Mouse (Mus musculus) embryonic facial prominence, embryonic 10.5 days (tissue): ENCODE measurements around the gene Elmo1. TPM values are rescaled to one million over a fixed set of nuclear protein-coding genes. Genes with fewer than 3 reads are reported as not detected.
A peak's percentile ranks its signal among the peaks of the same experiment; 100 is the strongest.

Source experiments
- DNase-seq: peaks from one replicate; pipeline ENCODE4 v3.0.0-alpha.2; 2017; ENCODE audit warnings: low spot score
- H3K27ac ChIP-seq: fragments of 300-500 bp; sonication (generic); replicated peaks from 2 replicates; pipeline ENCODE4 v1.5.1; 2016; ENCODE audit warnings: mild to moderate bottlenecking
- H3K27me3 ChIP-seq: fragments of 300-500 bp; sonication (generic); replicated peaks from 2 replicates; pipeline ENCODE4 v1.6.1; 2016; ENCODE audit warnings: low read depth, mild to moderate bottlenecking; ENCODE audit not compliant: poor library complexity, severe bottlenecking
- H3K36me3 ChIP-seq: fragments of 300-500 bp; sonication (generic); replicated peaks from 2 replicates; pipeline ENCODE4 v1.6.1; 2016; ENCODE audit warnings: mild to moderate bottlenecking, moderate library complexity
- H3K4me1 ChIP-seq: fragments of 300-500 bp; sonication (generic); 2 replicates; pipeline ENCODE4 v1.6.1; 2016
- H3K4me3 ChIP-seq: fragments of 300-500 bp; sonication (generic); 2 replicates; pipeline ENCODE4 v1.5.1; 2016; ENCODE audit warnings: mild to moderate bottlenecking, moderate library complexity
- H3K9me3 ChIP-seq: fragments of 300-500 bp; sonication (generic); 2 replicates; pipeline ENCODE4 v1.6.1; 2016; ENCODE audit warnings: mild to moderate bottlenecking
- WGBS: fragments of 180-500 bp; shearing (Covaris S2); methylation state at CpG from one replicate; pipeline ENCODE4 v1.1.7; 2016; 5-methylcytosine and 5-hydroxymethylcytosine counted together
- polyA plus RNA-seq: library from polyadenylated mRNA; unstranded; fragments of >200 nt; fragmentation: Nextera tagmentation; extraction: Ambion mirVana; gene quantifications from 2 replicates; pipeline ENCODE4 v1.2.1, GENCODE M21; 2016

Gene Elmo1
- polyA plus RNA-seq, 1 experiment from 2014 or later: 9.0 TPM

DNA sequence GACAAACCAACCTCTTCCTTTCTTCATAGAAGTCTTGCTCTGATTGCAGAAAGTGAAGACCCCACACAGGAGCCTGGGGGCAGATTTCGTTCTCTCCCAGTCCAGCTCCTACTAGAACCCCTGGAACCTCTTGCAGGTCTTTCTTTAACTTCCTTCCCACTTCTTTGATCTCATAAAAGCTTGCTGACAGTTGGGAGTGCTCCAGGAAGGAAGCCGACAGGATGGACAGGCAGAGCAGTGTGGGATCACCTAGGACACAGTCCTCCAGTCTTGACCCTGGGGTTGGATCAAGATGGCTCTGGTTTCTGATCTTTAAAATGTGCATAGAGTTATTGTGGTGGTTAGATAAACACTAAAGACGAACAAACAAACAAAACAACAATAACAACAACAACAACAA is 147.8 kb downstream of the Elmo1 start:
- H3K9me3 ChIP-seq: no peaks in the 10 kb centered on the region
- H3K27ac ChIP-seq: no peak overlapping the region
- H3K36me3 ChIP-seq: no peaks in the 10 kb centered on the region
- no peak overlapping the region for H3K4me3 ChIP-seq
- no peaks in the 10 kb centered on the region for H3K27me3 ChIP-seq
- H3K4me1 ChIP-seq: peaks cover 6% of the 10 kb centered on the region; the same call in 1 of the 2 replicates
- 60% methylated on average over 3 of the region's 3 CpGs for WGBS
- DNase-seq: no peak

DNA sequence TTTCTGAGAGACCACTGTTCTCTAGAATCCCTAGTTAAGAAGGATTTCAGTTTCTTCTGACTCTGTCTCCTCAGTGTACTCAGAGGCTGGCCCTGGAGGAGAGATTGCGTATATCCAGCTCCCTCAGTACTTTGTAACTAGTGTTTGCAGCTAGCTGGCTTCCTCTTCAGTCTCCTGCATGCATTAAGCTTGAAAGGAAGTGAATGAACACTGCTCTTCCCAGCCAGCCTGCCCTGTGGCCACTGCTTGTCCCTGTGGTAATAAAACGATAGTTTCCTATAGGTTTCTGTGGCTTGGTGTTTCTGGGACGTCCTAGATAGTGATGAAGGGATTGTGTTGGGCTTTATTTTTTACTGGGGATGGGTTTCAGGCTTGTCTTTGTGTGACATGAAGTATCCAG is 148.3 kb downstream of the Elmo1 start:
- H3K27ac ChIP-seq: no peak overlapping the region
- no peaks in the 10 kb centered on the region for H3K36me3 ChIP-seq
- no peaks in the 10 kb centered on the region for H3K27me3 ChIP-seq
- H3K4me1 ChIP-seq: peaks cover 6% of the 10 kb centered on the region; the same call in 1 of the 2 replicates
- no peaks in the 10 kb centered on the region for H3K9me3 ChIP-seq
- 77% methylated on average over 3 of the region's 3 CpGs for WGBS
- no peak for DNase-seq
- no peak overlapping the region for H3K4me3 ChIP-seq

DNA sequence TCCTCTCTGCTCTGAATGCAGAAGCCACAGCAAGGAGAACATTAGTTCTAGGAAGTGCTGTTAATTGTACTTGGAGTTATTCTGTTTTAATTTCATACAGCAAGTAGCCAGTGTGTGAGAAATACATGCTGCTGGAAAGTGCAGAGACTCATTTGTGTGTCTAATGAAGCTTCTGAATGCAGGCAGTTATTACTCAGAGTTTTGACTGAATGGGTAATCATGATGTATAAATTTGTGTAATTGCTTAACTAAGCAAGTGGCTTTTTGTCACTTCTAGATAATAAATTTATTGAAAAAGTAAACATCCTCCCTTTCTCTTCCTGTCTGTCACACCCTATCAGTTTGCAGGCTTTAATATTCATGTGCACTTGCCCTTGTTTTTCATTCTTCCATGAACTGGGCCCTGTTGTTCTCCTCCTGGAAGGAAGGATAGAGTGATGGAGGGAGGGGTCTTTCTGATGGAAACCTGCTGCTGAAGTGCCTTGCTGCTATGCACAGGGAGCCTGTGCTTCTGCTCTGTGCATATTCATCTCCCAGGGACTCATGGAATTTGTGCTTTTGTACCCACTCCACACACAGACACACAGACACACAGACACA is 159.8 kb downstream of the Elmo1 start:
- Histone ChIP-seq H3K4me1 (peaks cover 9% of the 10 kb centered on the region), H3K9me3 (no peaks in the 10 kb centered on the region), H3K27ac (no peak overlapping the region), H3K36me3 (no peaks in the 10 kb centered on the region), H3K4me3 (no peak overlapping the region), H3K27me3 (no peaks in the 10 kb centered on the region)
- no peak for DNase-seq

DNA sequence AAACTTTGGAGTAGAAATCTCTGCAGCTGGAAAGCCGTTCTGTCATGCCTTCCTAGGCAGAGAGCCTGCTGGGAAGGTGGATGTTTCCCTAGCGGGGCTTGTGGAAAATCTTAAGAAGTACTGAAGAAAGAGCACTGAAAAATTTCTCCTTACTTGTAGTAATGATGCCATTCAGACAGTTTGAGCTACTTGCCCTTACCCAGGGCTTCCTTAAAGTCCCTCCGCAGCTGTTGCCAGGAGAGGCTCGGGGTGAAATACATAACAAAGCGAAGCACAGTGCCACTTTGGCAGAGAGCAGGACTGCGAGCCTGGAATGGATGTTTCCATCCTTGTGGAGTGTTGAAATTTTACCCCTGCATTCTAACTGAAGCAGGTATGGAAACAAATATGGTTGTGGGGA is 164.5 kb downstream of the Elmo1 start:
- 82% methylated on average over 6 of the region's 6 CpGs for WGBS
- no peaks in the 10 kb centered on the region for H3K9me3 ChIP-seq
- no peak overlapping the region for H3K4me3 ChIP-seq
- H3K4me1 ChIP-seq: peaks cover 9% of the 10 kb centered on the region
- H3K27ac ChIP-seq: no peak overlapping the region
- H3K27me3 ChIP-seq: no peaks in the 10 kb centered on the region
- DNase-seq: no peak
- no peaks in the 10 kb centered on the region for H3K36me3 ChIP-seq

DNA sequence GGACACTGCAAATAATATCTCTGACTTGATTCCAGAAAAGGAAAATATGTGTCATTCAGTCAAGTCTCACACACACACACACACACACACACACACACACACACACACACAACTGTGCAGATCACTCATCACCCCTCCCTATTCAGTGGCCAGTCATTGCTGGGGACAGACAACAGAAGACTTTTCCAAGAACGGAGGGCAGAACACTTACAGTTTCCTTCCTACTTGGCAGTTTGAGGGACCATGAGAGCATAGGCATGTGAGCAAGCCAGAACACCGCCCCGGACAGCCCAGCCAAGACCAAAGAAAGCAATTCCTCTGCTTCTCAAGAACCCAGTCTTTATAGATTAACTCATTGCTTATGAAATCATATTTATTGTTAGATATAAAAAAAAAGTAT is 165.0 kb downstream of the Elmo1 start:
- Histone ChIP-seq H3K27ac (no peak overlapping the region), H3K9me3 (no peaks in the 10 kb centered on the region), H3K4me1 (peaks cover 9% of the 10 kb centered on the region), H3K36me3 (no peaks in the 10 kb centered on the region), H3K4me3 (no peak overlapping the region), H3K27me3 (no peaks in the 10 kb centered on the region)
- 91% methylated on average over 3 of the region's 3 CpGs for WGBS
- DNase-seq: no peak

DNA sequence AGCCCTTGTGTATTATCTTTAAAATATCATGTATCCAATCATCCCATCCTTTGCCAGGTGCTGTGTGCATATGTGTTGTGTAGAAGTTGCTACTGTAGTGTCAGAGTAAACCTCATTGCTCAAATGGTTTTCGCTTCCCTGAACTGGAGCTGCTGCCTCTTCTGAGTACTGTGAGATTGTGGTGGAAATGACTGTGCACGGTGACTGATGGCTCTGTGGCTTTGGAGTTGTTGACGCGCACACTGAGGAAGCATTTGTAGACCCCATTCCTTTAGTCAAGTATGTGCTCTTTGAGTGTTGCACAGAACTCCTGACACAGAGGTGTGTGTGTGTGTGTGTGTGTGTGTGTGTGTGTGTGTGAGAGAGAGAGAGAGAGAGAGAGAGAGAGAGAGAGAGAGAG is 166.2 kb downstream of the Elmo1 start:
- Histone ChIP-seq H3K4me3 (no peak overlapping the region), H3K27ac (no peak overlapping the region), H3K27me3 (no peaks in the 10 kb centered on the region), H3K4me1 (peaks cover 9% of the 10 kb centered on the region; the same call in 1 of the 2 replicates), H3K9me3 (no peaks in the 10 kb centered on the region), H3K36me3 (no peaks in the 10 kb centered on the region)
- WGBS: 92% methylated on average over 4 of the region's 4 CpGs
- DNase-seq: no peak

DNA sequence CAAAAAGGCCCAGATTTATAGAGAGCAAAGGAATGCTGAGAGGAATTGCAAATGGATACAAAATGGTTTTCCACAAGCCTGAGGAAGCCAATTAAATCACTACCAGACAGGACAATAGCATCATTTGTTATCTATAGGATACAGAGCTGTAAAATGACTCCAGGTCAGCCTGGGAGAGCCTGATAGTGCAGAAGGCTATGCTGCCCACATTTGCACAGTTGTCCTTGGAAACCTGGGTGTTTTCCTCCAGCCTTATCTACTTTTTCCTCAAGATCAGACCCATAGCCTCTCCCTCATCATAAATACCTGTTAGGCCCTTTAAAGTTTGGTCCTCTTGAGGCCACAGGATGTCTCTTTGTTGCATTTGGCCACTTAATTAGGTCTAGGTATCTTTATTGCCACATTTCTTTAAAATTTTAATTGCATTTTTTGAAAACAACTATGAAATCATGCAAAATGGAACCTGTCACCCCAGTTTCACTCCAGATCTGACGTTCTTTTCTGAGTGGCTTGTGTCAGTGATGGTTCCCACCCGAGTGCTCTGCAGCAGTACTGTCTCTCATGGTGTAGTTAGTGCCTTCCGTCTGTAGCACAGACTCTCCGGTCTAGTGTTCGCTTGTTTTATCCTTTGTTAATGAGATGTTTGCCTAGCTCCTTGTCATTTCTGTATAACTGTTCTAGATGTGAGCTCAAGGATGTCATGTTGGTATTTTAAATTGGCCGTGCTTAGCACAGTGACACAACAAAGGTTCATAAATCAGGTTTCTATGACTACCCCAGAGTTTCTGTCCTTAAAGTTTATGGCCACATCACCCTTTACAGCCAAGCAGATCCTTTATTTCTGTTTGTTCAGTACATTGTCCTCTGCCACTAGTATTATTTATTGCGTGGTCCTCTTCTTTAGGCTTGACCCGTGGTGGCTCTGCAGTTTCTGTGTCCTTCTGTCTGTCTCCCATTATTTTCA is 167.4 kb downstream of the Elmo1 start:
- Histone ChIP-seq H3K36me3 (no peaks in the 10 kb centered on the region), H3K9me3 (no peaks in the 10 kb centered on the region), H3K4me3 (no peak overlapping the region), H3K27me3 (no peaks in the 10 kb centered on the region), H3K4me1 (peaks cover 9% of the 10 kb centered on the region; the same call in 1 of the 2 replicates), H3K27ac (no peak overlapping the region)
- WGBS: 90% methylated on average over 8 of the region's 8 CpGs
- DNase-seq: no peak

DNA sequence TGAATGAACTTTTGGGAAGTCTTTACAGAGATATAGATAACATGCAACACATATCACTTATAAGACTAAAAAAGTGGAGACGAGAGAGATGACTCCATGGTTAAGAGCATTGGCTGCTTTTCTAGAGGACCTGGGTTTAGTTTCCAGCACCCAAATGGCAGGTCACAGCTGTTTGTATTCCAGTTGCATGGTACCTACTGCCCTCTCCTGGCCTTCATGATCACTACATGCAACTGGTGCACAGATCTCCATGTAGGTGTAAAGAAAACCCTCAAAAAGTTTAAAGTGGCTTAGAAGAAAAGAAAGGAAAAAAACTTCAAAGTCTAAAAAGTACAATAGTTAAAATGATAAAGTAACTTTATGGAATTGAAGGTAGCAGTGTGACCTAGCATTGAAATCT is 172.8 kb downstream of the Elmo1 start:
- no peaks in the 10 kb centered on the region for H3K4me1 ChIP-seq
- WGBS: 95% methylated on average over 1 of the region's 1 CpGs
- no peaks in the 10 kb centered on the region for H3K27me3 ChIP-seq
- no peaks in the 10 kb centered on the region for H3K9me3 ChIP-seq
- H3K27ac ChIP-seq: no peak overlapping the region
- DNase-seq: no peak
- H3K4me3 ChIP-seq: no peak overlapping the region
- H3K36me3 ChIP-seq: no peaks in the 10 kb centered on the region

DNA sequence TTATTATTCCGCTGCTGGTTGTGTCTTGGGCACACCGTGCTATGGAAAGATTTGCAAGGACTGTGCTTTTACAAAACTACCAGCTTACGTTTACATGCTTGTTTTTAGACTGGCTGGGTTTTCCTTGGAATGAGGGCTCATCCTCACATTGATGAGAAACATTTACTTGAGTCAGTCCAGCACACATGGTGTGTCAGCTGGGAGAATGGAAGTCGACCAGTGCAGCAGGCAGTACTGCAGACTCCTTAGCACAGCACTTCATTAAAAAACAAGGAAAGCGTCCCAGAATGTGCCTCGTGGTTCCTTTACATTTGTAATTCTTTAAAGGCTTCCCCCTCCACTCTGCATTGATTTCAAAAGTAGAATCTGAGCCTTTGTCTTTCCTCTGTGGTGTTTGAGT is 179.8 kb downstream of the Elmo1 start:
- H3K4me3 ChIP-seq: no peak overlapping the region
- H3K36me3 ChIP-seq: no peaks in the 10 kb centered on the region
- H3K27ac ChIP-seq: no peak overlapping the region
- no peaks in the 10 kb centered on the region for H3K4me1 ChIP-seq
- DNase-seq: no peak
- WGBS: 68% methylated on average over 6 of the region's 6 CpGs
- H3K27me3 ChIP-seq: no peaks in the 10 kb centered on the region
- no peaks in the 10 kb centered on the region for H3K9me3 ChIP-seq

DNA sequence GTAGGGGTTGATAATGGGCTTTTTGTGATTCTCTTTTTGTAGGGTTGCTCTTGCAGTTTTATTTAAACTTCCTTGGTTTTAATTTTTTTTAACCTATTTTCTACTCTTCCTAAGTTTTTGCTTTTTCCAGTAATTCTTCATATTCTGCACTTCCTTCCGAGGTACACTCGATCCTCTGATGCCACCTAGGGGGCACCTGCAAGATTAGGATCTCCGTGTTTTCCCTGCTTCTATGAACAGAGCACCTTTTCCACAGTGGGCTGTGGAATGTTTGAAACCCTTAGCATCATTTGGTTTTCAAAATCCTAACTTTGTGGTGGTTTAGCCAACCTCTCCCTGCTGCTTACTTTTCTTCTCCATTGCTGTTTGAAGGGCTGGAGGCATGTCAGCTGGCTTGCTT is 181.4 kb downstream of the Elmo1 start:
- H3K4me1 ChIP-seq: no peaks in the 10 kb centered on the region
- H3K4me3 ChIP-seq: no peak overlapping the region
- DNase-seq: no peak
- H3K27ac ChIP-seq: no peak overlapping the region
- 49% methylated on average over 3 of the region's 3 CpGs for WGBS
- H3K9me3 ChIP-seq: no peaks in the 10 kb centered on the region
- H3K27me3 ChIP-seq: no peaks in the 10 kb centered on the region
- no peaks in the 10 kb centered on the region for H3K36me3 ChIP-seq

DNA sequence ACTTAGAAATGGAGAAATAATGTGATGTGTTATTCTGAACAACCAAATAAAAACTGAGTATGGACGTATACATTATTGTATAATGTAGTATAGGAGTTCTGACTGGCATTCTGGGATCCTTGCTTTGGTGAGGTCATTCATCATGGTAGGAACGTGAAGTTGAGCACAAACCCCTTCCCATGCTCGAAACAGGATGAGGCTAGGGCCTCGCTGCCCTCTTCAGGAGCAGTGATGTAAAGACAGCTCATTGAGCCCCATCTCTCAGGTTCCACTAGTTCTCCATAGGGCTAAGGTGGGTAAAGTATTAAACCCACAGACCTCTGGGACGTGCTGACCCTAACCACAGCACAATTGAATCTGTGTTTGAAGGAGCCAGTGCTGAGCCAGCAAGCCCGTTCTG is 182.2 kb downstream of the Elmo1 start:
- Histone ChIP-seq H3K4me3 (no peak overlapping the region), H3K9me3 (no peaks in the 10 kb centered on the region), H3K36me3 (no peaks in the 10 kb centered on the region), H3K4me1 (no peaks in the 10 kb centered on the region), H3K27ac (no peak overlapping the region), H3K27me3 (no peaks in the 10 kb centered on the region)
- peak; percentile 30 for DNase-seq
- 52% methylated on average over 6 of the region's 6 CpGs for WGBS

DNA sequence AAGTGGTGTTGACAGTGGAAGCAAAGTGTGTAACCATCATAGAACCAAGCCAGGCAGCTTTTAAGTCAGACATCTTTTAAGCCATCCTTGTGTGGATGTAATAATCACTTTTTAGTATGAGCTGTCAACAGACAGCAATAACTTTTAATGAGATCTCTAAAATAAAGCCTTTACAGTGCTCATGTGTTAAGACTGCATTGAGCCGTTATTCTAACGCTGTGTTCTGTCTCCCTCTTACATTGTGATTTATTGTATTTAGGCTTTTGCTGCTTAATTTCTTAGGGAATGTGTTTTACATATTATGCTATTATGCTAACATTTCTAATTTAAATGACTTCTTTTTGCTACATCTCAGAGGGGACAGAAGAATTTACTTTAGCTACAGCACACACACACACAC is 189.5 kb downstream of the Elmo1 start:
- WGBS: 98% methylated on average over 2 of the region's 2 CpGs
- H3K4me3 ChIP-seq: no peak overlapping the region
- no peak for DNase-seq

DNA sequence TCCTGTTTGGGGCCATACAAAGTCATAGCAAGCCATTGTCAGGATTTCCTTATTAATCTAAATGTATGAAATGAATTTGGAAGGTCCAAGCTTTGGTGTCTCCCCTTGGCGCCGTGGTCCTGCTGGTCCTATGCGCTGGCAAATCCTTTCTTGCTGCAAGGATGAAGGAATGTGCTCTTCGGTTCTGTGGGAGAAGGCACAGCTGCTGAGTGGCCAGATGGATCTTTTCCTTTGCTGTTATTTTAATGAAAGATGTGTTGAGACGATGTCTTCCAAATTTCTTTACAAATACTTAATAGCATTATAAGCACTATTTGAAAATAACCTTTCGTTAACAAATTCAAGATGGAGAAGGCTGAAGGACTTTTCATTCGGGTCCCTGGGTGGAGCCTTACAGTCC is 193.5 kb downstream of the Elmo1 start:
- Histone ChIP-seq H3K4me1 (peaks cover 5% of the 10 kb centered on the region; the same call in 1 of the 2 replicates), H3K27me3 (no peaks in the 10 kb centered on the region), H3K9me3 (no peaks in the 10 kb centered on the region), H3K4me3 (no peak overlapping the region), H3K36me3 (no peaks in the 10 kb centered on the region), H3K27ac (no peak overlapping the region)
- WGBS: 90% methylated on average over 7 of the region's 7 CpGs
- no peak for DNase-seq

More for the DNA sequence above, 189.5 kb downstream of the Elmo1 start:
- H3K9me3 ChIP-seq: no peaks in the 10 kb centered on the region
- no peak overlapping the region for H3K27ac ChIP-seq
- no peaks in the 10 kb centered on the region for H3K27me3 ChIP-seq
- H3K4me1 ChIP-seq: no peaks in the 10 kb centered on the region
- no peaks in the 10 kb centered on the region for H3K36me3 ChIP-seq
